Mouse (Mus musculus): ENCODE data around the gene Ttc28. TPM values are rescaled to one million over a fixed set of nuclear protein-coding genes. Genes with fewer than 3 reads are reported as not detected.

The Ttc28 gene
- total RNA-seq, 2 experiments from 2014 or later, result 0.41 to 1.0 TPM

DNA sequence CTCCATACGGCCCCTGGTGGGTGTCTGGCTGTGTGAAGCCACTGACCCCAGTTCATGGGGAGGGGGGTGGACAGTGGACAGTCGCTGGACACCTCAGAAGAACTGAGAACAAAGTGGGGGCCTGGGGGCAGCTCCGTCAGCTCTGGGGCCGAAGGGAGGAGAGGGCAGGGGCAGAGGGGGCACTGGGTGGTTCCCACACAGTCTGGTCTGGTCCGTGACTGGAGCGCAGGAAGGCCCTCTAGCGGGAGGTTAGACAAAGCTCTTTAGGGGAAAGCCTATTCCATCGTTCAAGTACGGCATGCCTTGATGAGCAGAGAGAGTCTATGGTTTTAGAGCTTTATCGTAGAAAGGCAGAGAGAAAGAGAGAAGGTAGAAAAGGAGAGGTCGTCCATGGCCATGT lies 307.0 kb downstream of the Ttc28 start:
- ATAC-seq (replicated peaks; ENCODE audit: poor library complexity, severe bottlenecking), result no peak

DNA sequence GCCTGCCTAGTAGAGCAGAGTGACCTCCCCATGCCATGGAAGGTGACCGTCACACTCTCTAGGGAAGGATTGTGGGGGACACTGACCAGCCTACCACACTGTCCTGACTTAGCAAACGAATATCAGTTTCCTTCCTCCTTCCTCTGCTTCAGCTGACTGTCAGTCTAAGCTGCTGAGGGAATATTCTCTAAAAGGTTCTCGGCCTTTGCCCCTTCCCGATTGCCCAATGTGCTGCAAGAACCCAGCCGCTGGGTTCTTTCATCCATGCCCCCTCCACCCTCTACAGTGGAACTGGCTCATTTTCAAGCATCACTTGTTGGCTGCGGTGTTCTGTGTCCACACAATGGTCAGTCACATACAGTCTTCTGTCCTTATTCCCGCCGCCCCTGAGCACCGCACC lies 312.4 kb downstream of the Ttc28 start:
- ATAC-seq (replicated peaks; ENCODE audit: poor library complexity, severe bottlenecking), result peak; percentile 66

DNA sequence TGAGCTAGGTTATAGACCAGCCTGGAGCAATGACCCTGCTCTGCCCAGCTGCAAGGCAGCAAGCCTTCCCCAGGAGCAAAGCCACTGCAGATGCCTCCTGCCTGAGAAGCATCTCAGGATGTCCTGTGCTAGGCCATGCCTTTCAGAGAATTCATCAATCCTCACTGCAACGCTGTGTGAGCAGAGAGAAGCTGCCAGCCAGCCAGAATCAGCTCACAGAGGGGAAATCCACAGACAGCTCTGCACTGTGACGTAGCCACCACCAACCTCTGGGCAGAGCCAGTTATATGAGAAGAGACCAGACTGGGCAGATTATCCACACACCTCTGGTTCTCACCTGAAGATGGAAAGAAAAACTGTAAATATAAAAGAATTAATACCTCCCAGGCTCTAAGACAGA lies 315.2 kb downstream of the Ttc28 start:
- no peak for ATAC-seq (replicated peaks; ENCODE audit: poor library complexity, severe bottlenecking)

DNA sequence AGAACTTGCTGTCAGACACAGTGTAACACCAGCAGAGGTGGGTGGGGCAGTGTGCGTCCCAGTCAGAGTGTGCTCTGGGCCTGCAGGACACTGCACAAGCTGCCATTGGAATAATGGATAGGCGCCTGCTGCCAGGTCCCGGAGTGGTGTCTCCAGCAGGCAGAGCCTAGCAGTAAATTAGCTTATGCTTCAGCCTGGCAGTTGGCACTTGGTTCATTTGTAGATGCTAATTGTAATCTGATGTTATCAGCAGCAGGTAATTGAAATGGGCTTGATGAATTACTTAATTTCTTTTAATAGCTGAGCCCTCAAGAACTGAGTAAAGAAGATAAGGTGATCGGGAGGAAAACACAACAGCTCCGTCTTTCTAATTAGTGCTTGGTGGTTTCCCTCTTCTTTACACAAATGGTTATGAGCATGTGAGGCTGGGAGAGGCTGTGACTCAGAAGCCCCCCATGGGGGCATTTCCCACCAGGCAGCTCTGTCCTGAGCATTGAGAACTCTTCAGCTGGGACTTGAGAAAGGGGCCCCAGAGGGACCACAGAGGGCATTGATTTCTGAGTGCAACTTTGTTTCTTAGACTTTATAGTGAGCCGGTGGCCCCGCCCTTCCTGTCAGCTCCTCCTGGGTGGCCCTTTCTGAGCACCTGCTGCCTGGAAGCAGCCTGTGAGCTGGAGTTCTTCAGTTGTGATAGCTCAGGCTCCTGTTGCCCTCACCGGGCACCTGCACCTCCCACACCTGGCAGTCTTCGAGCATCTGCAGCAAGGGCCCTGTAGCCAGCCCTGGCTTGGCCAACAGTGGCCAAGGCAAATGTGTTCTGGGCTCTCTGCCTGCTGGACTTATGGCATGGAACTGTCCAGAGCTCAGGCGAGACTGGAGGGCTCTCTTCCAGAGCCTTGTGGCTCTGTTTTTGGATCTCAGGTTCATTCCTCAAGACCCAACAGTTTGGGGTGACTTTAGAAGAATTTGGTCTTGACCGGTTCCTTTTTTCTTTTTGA lies 316.2 kb downstream of the Ttc28 start:
- no peak for ATAC-seq (replicated peaks; ENCODE audit: poor library complexity, severe bottlenecking)

DNA sequence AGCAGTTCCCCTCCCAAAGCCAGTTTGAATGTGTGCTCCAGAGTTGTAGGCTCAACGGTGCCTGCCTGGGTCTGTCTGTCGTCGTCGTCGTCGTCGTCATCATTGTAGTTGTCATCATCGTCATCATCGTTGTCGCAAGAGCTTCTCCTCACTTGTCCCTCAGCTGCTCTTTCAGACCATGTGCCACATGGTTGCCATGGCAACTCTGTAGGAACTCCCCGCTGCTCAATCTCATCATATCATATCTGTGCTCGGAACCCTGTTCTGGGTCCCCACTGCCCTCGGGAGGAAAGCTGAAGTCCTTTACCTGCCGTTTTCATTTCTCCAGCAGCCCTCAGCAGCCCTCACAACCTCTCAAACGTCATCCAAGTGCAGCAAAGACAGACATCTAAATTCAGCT lies 318.1 kb downstream of the Ttc28 start:
- ATAC-seq (replicated peaks; ENCODE audit: poor library complexity, severe bottlenecking), result no peak

DNA sequence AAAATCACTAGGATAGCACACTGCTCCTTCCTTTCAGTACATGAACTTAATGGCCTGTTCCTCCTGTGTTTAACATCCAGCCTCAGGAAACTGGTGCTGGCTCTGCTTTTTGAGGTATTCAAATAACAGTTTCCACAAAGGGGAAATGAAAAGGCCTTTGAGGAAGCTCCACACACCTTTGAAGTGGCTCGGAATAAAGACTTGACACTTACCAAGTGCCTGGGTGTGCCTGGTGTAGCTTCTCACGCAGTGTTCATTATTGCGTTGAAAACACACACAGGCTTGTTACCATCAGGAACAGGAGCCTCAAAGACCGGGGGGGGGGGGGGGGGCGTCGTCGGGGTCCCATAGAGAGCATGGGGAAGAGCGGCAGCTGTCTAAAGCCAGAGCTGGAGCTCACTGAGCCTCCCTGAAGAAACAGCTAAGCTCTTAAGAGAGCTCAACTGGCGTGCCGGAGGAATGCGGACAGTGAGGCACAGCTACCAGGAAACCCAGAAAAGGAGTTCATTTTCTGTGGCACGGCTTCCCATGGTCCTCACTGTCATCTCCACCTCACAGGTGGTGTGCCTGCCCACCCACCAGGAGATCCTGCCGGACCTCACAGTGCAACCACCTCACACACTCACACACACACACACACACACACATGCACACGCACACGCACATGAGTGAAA lies 320.7 kb downstream of the Ttc28 start:
- ATAC-seq (replicated peaks; ENCODE audit: poor library complexity, severe bottlenecking), result no peak

DNA sequence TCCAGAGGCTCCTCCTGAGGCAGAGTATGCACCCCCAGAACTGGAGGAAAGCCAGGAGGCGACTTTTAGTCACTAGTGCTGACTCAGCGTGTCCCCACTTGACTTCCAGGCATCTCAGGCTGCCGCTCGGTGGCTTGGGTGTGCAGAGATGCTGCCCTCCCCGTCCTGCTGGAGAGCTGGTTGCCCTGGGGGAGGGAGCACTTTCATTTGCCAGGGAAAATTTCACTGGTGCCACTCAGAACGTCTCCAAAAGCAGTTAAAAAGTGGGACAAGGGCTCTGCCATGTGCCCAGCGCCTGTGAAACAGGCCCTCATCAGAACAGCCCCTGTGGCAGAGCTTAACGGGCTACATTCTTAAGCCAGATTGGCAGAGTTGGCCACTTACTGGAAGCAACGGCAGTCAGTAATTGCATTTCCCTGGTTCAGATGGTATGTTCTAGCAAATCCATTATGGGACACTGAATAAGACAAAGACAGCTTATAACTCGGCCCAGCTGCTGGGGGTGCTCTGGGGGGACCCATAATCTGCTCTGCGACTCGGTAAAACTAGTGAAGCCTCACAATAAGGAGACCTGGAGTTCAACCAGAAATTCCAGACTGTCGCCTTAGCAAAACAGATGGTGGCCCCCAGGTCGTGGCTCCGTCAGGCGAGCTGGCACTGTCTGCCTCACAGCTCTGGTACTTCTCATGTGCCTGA lies 321.5 kb downstream of the Ttc28 start:
- ATAC-seq (replicated peaks; ENCODE audit: poor library complexity, severe bottlenecking), result no peak

DNA sequence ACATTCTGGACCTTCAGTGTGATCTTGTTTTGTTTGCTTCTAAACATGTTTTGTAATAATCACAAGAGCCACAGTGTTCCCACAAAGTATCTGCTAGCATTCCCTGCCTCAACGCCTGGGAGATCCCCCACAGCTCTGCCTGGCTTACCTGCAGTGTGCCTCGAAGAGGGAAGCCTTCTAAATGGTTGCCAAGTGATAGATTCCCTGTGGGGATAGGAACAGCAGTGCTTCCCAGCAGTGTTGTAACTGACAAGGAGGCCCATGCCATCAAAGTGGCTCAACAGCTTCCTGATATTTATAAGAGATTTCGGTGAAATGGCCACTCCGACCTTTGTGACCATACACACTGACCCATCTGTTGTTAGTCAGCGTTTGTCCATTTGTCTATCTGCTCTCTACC lies 324.6 kb downstream of the Ttc28 start:
- no peak for ATAC-seq (replicated peaks; ENCODE audit: poor library complexity, severe bottlenecking)

DNA sequence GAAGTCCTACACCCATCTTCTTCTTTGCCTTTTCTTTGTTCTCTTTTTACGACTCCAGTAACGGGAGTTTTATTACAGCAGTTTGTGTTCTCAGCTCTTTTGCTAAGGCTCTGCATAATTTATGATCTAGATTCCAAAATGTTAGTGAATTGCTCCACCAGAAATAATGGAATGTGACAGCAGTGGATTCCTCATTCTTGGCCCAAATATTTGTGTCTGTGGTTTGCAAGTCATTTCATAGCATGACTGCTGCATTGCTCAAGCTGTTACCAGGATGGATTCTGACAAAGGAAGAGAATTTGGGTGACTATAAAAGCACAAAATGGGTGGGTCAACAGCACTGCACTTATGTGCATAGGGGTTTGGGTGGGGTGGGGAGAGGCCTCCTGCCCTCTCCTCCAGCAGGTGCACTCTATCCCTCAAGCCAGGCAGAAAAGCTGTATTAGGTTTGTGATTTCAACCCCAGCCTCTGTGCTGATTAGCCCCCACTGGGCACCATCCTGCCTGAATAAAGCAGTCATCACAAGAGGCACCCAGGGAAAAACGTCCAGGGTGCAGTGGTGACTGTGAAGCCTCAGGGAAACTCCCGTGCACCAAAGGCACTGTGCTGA lies 325.5 kb downstream of the Ttc28 start:
- ATAC-seq (replicated peaks; ENCODE audit: poor library complexity, severe bottlenecking), result no peak

DNA sequence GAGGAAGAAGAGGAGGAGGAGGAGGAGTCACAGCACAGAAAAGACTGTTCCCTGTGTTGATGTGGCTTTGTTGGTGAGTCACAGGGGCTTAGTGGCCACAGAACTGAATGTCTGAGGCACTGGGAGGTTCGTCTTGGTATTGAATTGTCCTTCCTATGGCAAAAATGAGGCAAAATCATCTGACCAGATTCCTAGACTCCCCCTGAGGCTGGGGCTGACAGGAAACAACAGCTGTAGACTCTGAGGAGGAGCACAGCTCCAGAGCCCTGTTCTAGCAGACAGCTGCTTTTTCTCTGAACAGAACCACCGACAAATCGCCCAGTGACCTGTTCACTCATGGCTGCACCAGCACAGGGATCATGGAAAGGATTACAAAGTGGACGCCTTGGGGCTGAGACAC lies 326.2 kb downstream of the Ttc28 start:
- ATAC-seq (replicated peaks; ENCODE audit: poor library complexity, severe bottlenecking), result no peak

DNA sequence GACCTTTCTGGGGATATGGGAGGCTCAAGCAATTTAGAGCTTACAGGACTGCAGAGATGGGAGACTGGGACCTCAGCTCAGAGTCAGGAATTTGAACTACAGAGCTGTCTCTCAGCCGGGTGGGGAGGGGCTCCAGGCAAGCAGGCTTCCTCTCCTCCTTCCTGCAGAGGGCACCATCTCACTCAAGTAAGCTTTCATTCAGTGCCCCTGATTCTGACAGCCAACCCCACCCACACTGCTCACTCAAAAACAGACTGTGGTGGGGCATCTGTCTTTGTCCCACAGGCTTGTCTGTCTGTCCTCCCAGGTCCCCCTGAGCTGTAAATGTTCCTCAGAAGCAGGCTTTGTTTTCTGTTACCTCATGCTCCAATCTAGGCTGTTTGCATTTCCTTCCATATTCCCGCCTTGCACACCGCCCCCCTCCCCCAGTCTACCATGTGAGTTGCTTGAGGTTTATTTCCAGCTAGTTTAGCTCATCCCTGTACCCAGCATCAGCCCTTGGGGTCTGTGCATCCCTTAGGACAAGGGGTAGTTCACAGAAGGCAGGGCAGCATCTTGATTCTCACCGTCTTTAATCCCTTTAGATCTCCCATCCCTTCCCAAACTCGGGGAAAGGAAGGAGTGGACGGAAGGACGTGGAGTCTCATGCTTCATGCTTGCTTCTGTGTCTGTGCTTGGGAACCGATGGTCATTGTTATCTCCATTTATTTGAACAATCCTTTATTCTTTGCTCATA lies 328.5 kb downstream of the Ttc28 start:
- ATAC-seq (replicated peaks; ENCODE audit: poor library complexity, severe bottlenecking), result peak; percentile 59

DNA sequence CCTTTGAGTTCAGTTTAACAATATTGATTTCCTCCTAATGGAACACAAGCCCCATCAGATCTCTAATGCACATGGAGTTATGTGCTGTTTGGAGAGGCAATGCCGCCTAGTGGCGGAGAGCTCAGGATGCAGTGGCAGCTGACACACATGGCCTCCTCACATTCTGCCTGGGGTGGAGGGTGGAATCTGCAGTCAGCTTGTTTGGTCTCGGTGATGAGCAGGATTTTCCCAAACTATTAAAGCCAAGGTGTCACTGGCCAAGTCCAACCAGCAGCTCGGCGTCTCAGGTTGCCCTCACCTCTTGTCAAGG lies 329.0 kb downstream of the Ttc28 start:
- peak; percentile 61 for ATAC-seq (replicated peaks; ENCODE audit: poor library complexity, severe bottlenecking)

DNA sequence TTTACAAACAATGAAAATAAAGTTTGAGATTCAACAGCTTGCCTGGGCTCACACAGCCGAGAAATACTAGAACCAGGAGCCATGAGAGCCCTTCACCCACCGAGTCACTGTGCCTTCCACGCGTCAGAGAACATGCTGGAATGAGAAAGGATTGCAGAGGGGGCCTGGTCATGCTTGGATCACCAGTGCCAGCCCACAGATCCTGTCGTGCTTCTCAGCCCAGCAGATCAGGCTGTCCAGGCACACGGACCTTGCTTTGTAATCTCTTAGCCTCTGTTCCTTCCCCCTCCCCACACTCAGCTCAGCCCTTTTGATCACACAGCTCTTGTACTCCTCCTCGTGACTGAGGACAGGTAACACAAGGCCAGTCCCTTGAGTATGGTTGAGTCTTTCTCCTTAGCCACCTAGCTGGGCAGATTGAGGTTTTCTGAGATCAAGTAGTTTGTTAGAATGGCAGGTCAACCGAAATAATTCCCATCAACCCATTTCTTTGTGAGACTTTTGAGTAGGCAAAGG lies 334.4 kb downstream of the Ttc28 start:
- ATAC-seq (replicated peaks; ENCODE audit: poor library complexity, severe bottlenecking), result no peak

DNA sequence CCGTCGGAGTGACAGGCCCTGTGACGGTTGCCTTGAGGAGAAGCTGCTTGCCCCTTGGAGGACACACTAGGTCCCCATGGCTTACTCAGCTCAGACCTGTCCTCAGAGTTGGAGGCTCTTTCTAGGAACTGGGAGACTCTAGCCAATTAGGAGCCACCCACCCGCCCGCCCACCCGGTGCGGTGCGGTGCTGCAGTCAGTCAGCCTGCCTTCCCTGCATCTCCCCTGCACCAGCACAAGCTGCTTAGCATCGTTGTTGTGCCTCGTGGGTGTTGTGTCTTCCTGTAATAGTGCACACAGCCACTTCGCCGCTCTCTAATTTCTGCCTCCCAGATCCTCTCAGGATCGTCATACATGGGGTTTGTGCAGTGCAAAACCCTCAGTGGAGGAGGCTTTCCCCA lies 335.3 kb downstream of the Ttc28 start:
- ATAC-seq (replicated peaks; ENCODE audit: poor library complexity, severe bottlenecking), result no peak

DNA sequence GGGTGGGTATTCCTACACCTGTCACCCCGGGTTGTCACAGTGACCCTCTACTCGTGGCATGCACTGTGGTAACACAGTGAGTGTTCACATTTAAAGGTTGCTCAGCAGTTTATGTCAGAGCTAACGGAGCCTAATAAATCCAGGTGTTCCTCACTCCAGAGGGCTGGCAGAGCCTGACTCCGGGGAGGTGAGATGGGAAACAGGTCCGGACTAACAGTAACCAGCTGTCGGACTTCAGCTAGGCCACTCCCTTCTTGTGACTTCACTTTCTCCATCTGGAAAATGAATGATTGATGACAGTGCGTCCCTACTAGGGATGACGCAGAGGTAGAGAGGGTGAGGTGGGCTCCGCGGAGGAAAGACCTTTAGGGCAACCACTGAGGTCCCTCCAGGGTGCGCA lies 336.1 kb downstream of the Ttc28 start:
- no peak for ATAC-seq (replicated peaks; ENCODE audit: poor library complexity, severe bottlenecking)

DNA sequence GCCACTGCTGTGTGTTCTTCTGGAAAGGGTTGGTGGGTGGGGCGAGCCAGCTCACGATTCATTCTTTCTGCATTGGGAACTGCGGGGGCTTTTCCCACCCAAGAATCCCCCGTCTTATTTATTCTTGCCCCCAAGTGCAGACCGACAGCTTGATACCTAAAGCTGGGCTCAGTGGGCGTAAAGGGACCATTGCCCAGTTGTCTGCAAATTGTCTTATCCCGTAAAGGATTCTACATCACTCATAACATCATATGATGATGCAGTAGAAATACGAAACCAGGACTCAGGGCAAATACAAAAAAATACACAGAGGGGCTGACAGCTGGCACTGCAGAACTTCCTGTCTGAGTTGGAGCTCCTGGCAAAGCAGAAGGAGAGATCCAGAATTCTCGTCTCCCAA lies 336.6 kb downstream of the Ttc28 start:
- ATAC-seq (replicated peaks; ENCODE audit: poor library complexity, severe bottlenecking), result no peak

DNA sequence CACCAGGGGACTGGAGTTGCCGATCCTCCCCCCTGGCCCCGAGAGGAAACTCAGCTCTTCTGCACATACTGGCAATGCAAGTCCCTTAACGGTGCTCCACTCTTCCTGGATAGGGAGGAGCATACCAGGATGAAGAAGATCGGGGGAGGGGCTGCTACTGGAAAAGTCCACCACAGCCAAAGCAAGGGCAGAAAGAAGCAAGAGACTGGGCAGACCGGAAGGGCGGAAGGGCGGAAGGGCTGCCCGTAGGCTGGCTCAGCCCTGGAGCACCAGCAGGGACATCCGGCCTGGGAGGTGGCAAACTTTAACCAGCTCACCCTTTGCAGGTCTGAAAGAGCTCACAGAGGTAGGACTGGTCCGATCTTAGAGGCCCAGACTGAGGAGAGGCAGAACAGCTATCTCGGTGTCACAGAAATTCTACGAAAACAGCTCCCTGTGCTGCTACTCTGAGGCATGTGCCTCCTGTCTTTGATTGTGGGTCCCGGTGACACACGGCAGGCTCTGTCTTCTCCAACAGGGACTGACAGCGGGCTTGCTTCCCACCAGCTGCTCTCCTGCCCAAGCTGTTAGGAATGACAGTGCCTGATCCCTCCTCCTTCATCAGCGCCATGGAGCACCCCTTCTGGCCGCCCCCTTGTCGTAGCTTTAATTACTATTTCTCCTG lies 338.0 kb downstream of the Ttc28 start:
- no peak for ATAC-seq (replicated peaks; ENCODE audit: poor library complexity, severe bottlenecking)

DNA sequence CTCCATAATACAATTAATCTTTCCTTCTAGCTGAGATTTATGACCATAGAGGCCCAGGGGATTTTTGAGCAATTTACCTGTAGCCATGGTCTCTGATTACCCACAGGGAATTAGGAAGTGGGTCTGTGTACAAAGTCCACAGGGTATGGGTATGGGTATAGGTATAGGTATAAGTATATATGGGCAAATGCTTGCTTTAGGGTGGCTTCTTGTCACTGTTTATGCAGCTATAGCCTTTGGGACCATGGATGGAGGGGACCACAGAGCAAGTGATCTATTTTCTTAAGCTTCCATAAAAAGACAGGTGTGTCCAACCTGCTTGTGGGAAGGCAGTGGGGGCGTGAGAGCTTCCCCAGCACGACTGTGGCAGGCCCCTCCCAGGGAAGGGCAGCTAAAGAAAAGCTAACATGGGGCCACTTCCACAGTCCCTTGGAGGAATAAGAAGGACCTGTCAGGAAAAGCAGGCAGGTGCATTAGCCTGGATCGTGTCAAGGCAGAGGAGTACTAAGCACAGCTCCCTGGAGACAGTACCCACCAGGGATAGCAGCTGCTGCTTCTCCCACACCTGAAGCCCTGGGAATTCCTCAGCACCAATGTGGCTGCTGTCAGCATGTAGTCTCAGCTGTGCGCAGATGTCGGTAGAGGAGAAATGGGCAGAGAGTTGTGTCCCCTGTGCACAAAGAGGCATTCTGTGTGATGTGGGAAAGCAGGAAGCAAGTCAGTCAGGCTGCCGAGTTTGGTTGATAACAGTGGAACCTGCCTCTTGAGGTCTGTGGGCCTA lies 338.7 kb downstream of the Ttc28 start:
- no peak for ATAC-seq (replicated peaks; ENCODE audit: poor library complexity, severe bottlenecking)

DNA sequence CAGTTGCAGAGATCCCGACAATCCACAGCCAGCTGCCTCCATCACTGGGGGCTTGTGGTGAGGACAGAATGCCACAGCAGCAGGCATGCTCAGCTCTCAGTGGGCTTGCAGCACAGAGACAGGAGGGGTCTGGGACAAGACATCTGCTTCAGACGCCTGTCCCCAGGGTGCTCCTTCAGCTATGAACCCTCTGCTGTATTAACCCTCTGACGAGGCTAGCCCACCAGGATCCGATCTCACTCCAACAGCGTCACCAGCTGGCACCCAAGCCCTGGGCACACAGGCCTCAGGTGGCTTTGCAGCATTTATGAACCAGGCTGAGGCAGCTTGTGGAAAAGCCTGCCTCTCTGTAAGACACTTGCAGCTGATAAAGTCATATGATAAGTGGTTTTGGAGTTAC lies 339.4 kb downstream of the Ttc28 start:
- no peak for ATAC-seq (replicated peaks; ENCODE audit: poor library complexity, severe bottlenecking)
